Mouse (Mus musculus): ENCODE measurements around the gene Gm21994.
"Not testable (repeated sequence)": the region's sequence is repeated elsewhere in the genome, so short reads cannot be mapped to it uniquely, and the experiment has no call there.

Gm21994 gene

DNA sequence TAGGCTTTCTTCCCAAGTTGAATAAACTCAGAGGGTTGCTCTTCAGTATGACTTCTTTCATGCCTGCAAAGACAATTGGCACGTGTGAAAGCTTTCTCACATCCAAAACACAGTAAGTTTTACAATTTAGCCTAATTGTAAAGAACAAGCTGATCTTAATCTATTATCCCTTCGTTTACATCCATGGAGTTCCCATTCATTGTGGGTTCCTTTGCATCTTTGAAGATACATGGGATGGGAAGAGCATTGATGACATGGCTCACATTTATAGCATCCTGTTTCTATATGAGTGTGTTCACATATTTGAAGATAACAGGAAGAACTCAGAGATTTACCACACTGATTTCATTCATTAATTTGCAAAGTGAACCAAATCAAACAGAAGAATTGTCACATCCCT is at the start of gene Gm21994:
Gene Gm21994 (minus strand): TSS at position 101 of the 400 bp plus-strand sequence.
- DNase-seq (ENCODE audit: low spot score) = not testable (repeated sequence)

DNA sequence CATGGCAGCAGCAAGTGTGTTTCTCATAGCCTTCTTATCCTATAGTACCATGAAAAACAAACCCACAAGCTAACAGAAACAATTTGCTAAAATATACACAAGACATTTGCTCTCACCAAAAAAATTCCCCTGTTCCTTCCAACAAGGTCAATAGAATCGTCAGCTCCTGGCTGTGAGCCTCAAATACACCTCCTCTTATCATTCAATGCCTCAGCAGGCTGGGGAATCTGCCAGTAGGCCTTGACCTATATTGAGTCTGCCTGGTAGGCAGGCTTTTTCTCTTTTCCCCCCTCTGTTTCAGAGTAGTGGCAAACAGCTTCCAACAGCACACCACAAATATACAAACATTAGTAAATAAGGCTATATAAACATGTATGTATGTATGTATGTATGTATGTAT is 43.7 kb upstream of the Gm21994 start:
- DNase-seq (ENCODE audit: low spot score) = no peak

DNA sequence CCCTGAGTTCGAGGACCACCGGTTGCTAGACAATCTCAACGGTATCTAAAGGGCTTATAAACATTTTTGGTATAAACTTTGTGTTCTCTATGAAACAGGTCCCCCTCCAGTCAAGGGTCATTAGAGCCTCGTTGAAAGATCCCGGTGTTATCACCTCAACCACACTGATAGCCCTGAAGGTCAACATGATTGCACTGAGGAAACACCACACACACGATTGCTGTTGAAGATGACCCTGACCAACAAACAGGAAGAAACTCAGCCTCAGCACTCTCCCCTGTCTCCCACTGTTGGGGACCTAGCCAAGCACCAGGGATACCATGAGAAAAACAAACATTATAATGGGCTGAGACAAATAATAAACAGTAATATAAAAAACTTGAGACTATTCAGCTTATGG is 38.3 kb upstream of the Gm21994 start:
- no peak for DNase-seq (ENCODE audit: low spot score)

GRCm38 (mm10) chr2:150257291-150257690 is 1.9 kb upstream of the Gm21994 start, which contains the start of gene Gm14124:
Gene Gm14124 (plus strand): TSS chr2:150257517.
- peak; percentile 81 for DNase-seq (ENCODE audit: low spot score)

DNA sequence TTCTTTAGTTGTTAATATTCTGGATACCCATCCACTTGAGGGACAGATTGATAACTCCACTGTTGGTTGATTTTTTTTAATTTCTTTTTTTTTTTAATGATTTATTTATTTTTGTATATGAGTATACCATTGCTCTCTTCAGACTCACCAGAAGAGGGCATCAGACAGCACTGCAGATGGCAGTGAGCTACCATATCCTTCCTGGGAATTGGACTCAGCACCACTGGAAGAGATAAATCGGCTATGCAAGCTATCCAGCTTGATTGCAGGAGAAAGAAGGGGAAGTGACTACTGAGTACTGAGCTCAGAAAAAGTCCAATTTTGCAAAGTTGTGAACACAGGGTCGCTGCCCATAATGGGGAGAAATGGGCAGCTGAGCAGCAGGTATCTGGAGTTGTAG is 1.5 kb upstream of the Gm21994 start:
- DNase-seq (ENCODE audit: low spot score) = peak; percentile 22

GRCm38 (mm10) chr2:150243211-150243610 is 12.2 kb downstream of the Gm21994 start:
- no peak for DNase-seq (ENCODE audit: low spot score)

DNA sequence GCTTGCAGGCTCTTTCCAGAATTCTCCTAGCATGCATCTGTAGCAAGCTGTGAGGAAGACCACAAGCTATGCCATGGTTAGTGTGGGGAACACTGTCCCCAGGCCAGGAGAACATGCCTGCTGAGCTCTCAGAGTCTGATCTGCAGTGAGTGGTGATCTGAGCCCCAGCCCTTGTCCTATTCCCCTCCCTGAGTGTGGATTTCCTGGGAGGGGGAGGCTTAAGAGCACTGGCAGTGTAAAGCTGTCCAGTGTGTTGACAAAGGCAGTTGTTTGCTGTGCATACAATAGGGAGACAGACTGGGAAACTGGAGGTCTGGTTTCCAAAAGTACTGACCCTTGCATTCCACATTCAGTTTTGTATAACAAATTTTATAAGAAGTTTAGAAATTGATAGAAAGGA is 32.1 kb downstream of the Gm21994 start:
- DNase-seq (ENCODE audit: low spot score) = not testable (repeated sequence)

DNA sequence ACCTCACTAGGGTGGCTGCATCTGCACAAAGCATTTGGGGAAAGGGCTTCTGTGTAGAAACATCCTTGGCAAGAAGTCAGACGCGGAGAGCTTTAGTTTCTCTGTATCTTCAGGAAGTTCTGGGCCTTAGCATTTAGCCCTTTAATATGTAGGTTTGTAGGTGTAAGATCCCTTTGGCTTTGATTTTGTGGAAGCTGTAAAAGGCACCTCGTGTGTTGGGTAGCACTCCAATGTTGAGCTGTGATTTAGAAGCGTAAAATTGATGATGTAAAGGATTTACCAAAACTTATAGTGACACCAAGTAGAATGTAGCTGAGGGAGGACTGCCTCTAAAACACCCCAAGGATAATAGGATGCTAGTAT is 37.0 kb downstream of the Gm21994 start:
- DNase-seq (ENCODE audit: low spot score) = not testable (repeated sequence)

- peak; percentile 65 for DNase-seq (ENCODE audit: low spot score)
Observed at GRCm38 (mm10) chr2:150217600-150218362, 37.6 kb downstream of the Gm21994 start, which contains the start of gene Zfp937. Gene Zfp937 (plus strand): TSS chr2:150218073.

Data from MN1 (cell line).